Mouse (Mus musculus): ENCODE measurements around the gene Olfr1330.
"Not testable (repeated sequence)": the region's sequence is repeated elsewhere in the genome, so short reads cannot be mapped to it uniquely, and the experiment has no call there.

Olfr1330 gene

DNA sequence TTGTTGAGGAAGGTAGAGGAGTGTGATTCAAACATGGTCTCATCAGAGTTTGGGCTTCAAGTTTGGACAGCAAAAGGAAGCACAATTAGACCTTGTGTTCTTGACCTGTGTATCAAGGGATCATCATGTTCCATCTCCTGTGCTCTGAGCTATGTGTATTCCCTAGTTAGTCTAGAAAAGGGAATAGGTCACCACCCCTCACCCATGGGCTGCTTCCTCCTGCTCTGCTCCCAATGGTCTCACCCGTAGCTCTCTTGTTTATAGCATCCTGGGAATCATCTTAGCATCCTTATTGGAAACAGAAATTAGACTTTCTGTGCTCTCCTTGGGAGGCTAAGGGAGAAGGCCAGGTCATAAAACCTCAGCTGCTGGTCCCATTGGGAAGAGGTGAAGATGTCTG, at the start of gene Olfr1330:
TSS of gene Olfr1330 (plus strand) at position 301 of the 400 bp plus-strand sequence.
- DNase-seq (ENCODE audit: low read depth in 2 of 2, low spot score in 2 of 2): no peak

DNA sequence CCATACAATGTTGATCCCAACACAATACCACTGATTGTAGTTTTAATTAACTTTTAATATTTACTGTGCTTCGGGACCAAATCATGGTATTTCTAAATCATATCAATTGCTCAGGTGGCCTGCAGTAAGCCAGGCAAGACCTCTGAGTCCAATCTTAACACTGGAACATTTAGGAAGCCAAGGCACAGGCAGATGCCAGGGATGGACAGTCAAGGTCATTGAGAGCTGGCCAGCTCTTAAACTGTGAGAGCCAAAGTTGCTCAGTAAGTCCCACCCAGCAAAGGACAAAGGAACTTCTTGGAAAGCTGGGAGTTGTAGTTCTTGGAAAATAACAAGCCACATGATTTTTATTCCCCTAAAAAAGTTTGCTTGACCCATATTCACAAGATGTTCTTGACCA, 26.6 kb upstream of the Olfr1330 start:
- no peak for DNase-seq (ENCODE audit: low read depth in 2 of 2, low spot score in 2 of 2)

DNA sequence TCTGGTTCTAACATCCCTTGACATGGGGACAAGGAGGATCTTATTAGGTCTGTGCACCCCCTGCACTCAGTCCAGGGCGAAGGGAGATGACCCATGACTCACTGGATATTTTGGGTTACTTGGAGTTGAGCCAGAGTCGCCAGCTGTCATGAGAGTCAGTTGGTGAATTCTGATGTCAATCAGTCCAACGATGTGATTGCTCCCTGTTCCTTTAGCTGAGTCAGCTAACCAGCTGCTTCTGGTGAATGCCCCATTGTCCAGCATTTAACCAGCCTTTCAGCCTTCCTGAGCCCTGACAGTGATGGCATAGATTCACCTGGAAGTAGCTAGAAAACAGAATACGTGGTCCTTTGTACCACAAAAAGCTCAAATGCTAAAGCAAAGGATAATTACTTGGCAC, 25.7 kb upstream of the Olfr1330 start:
- DNase-seq (ENCODE audit: low read depth in 2 of 2, low spot score in 2 of 2): no peak

DNA sequence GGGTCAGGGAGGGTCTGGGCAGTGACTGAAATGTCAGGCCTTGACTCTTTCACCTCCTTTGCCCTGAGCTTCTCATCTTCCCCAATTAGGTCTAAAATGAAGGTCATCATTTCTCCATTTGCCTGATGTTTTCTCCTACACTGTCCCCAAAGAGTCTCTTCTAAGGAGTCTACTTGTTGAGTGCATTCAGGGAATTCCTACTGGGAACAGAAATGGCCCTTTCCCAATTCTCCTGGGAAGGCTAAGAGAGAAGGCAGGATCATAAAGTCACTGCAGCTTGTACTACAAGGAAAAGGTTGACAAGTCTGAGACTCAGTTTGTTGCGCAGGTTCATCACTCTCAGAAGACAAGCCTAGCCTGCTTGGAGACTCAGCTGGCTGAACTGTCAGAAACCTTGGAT, 24.0 kb upstream of the Olfr1330 start, which contains the start of gene Olfr1331:
TSS of gene Olfr1331 (plus strand) at position 301 of the 400 bp plus-strand sequence.
- DNase-seq (ENCODE audit: low read depth in 2 of 2, low spot score in 2 of 2): no peak

DNA sequence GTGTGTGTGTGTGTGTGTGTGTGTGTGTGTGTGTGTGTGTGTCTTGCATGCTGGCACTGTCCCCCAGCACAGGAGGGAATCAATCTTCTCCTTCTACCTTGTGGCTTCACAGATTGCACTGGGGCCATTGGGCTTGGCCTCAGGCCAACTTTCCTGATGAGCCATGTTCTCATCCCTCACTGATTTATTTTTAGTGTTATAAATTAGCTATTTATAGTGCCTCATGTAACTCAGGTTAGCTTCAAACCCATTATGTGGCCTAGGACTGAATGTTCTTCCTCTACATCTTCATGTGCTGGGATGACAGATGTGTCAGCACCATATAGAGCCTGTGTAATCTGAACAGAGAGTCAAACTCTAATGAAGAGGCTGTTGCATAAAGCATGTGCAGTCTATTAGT, 20.8 kb upstream of the Olfr1330 start:
- no peak for DNase-seq (ENCODE audit: low read depth in 2 of 2, low spot score in 2 of 2)

DNA sequence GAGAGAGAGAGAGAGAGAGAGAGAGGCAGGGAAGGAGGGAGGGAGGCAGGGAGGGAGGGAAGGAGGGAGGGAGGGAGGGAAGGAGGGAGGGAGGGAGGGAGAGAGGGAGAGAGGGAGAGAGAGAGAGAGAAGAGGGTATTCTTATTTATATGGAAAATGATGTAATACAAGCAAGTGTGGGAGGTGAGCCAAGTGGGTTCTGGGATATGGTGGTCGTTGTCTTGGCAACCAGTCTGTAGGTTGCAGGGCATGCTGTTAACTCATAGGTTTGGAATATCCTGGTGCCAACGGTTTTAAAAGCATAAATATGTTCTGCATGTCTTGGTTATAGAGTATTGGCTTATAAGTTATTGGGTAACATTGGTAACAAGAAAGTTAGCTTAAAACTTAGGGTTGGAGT, 13.6 kb downstream of the Olfr1330 start:
- no peak for DNase-seq (ENCODE audit: low read depth in 2 of 2, low spot score in 2 of 2)

DNA sequence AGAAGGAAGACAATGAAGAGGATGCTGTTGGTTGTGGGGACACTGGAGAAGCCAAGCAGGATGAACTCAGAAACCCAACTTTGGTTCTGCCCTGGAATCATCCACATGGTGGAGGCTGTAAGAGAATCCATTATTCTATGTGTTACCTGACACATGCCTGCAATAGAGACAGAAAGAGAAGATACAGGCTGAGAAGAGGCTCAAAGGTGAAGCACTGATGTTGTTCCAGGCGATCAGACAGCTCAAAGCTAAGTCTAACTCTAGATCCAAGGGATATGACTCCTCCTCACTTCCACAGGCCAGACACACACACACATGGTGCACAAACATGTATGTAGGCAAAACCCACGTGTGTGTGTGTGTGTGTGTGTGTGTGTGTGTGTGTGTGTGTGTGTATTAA, 29.0 kb downstream of the Olfr1330 start, which contains the start of gene Olfr1329:
TSS of gene Olfr1329 (minus strand) at position 101 of the 400 bp plus-strand sequence.
- not testable (repeated sequence) for DNase-seq (ENCODE audit: low read depth in 2 of 2, low spot score in 2 of 2)

DNA sequence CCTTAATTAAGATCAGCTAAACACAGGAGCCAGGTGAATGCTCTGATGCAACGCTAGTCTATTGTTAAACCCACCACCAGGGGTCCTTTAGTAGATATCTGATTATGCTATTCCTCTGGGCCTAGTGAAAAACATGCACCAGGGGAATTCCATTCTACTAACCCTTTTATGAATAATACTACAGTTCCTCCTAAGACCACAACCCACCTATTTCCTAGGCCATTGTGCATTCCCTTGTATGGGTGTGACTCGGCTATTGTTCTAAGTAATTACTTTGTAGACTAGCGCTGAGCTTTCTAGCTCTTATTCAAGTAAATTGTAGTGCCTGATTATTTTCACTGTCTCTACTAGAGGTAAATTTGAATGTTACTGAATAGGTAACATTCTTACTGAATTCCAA, 42.9 kb downstream of the Olfr1330 start:
- DNase-seq (ENCODE audit: low read depth in 2 of 2, low spot score in 2 of 2): not testable (repeated sequence)

DNA sequence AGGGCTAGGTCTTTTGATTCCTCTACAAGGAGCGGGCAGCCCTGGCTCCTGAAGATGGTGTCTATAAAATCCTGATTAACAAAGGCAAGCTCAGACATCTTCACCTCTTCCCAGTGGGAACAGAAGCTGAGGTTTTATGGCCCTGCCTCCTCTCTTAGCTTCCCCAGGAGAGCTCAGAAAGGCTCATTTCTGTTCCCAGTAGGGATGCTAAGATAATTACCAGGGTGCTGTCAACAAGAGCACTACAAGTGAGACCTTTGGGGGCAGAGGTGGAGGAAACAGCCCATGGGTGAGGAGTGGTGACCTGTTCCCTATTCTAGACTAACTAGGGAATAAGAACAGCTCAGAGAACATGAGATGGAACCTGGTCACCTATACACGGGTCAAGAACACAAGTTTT, 50.1 kb downstream of the Olfr1330 start, which contains the start of gene Olfr1328:
TSS of gene Olfr1328 (minus strand) at position 101 of the 400 bp plus-strand sequence.
- no peak for DNase-seq (ENCODE audit: low read depth in 2 of 2, low spot score in 2 of 2)

Measured in CD8-positive naive resting alpha-beta T cell, adult 2 months (primary cell).